Mouse (Mus musculus) ES-E14 (cell line): ENCODE data around the gene 2310011J03Rik. TPM values are rescaled to one million over a fixed set of nuclear protein-coding genes. Genes with fewer than 3 reads are reported as not detected.

Experiments
- DNase-seq: peaks from one replicate; pipeline ENCODE4 v3.0.0-alpha.2; 2013; ENCODE audit warnings: low read depth, low spot score
- H3K27ac ChIP-seq: 2 replicates; pipeline ENCODE4 v1.5.1; 2012; ENCODE audit warnings: low read depth, mild to moderate bottlenecking, low read length, moderate library complexity, mixed read lengths; ENCODE audit not compliant: poor library complexity, insufficient read depth, severe bottlenecking
- H3K36me3 ChIP-seq: 2 replicates; pipeline ENCODE4 v1.6.1; 2012; ENCODE audit warnings: mild to moderate bottlenecking, low read length, moderate library complexity, mixed read lengths; ENCODE audit not compliant: control insufficient read depth, poor library complexity, insufficient read depth, severe bottlenecking
- H3K4me1 ChIP-seq, 2 experiments: fragments of 150-350 bp in 1 of 2; sonication (generic) in 1 of 2; 2 replicates each; pipeline ENCODE4 v1.6.1; 2012; ENCODE audit warnings: low read length in 2 of 2, mild to moderate bottlenecking in 1 of 2, mixed read lengths in 1 of 2; ENCODE audit not compliant: control insufficient read depth in 2 of 2, insufficient read depth in 2 of 2, poor library complexity in 1 of 2
- H3K4me3 ChIP-seq, 2 experiments: fragments of 150-350 bp in 1 of 2; sonication (generic) in 1 of 2; 2 replicates each; pipeline ENCODE4 v1.5.1; 2012; ENCODE audit warnings: low read length in 2 of 2, low read depth in 1 of 2, mild to moderate bottlenecking in 1 of 2, mixed read lengths in 1 of 2; ENCODE audit not compliant: insufficient read depth in 1 of 2, poor library complexity in 1 of 2, severe bottlenecking in 1 of 2
- H3K9ac ChIP-seq: 2 replicates; pipeline ENCODE4 v1.6.1; 2012; ENCODE audit warnings: low read depth, mild to moderate bottlenecking, low read length, mixed read lengths; ENCODE audit not compliant: poor library complexity, insufficient read depth, severe bottlenecking
- H3K9me3 ChIP-seq: fragments of 150-350 bp; sonication (generic); 2 replicates; pipeline ENCODE4 v1.6.1; 2012; ENCODE audit warnings: low read depth, mild to moderate bottlenecking, low read length; ENCODE audit not compliant: control insufficient read depth, insufficient read depth
- CHD2 ChIP-seq: IDR thresholded peaks from 2 replicates; pipeline ENCODE4 v1.6.1; 2014; ENCODE audit warnings: mild to moderate bottlenecking, low read depth, low read length, inconsistent platforms
- HCFC1 ChIP-seq: IDR thresholded peaks from 2 replicates; pipeline ENCODE4 v1.6.1; 2012; ENCODE audit warnings: low read length, inconsistent platforms, borderline replicate concordance; ENCODE audit not compliant: insufficient read depth
- MAFK ChIP-seq: IDR thresholded peaks from 2 replicates; pipeline ENCODE4 v1.6.1; 2014; ENCODE audit warnings: mild to moderate bottlenecking, low read depth, low read length, inconsistent platforms; ENCODE audit not compliant: insufficient read depth
- ZC3H11A ChIP-seq: IDR thresholded peaks from 2 replicates; pipeline ENCODE4 v1.6.1; 2012; ENCODE audit warnings: low read depth, mild to moderate bottlenecking, inconsistent platforms, low read length, borderline replicate concordance
- ZNF384 ChIP-seq: IDR thresholded peaks from 2 replicates; pipeline ENCODE4 v1.6.1; 2012; ENCODE audit warnings: low read depth, low read length, inconsistent platforms
- in situ Hi-C, 2 experiments: fragments of 600-800 bp; cut with MboI; formaldehyde crosslinking; loops; one replicate each; pipeline ENCODE4 v1.15.1; 2025; ENCODE audit warnings: low sequenced_read_pairs in 2 of 2, inconsistent platforms in 1 of 2; ENCODE audit not compliant: unreplicated experiment in 2 of 2
- total RNA-seq: library from RNA; depleted of rRNA; stranded (reverse); fragments of 300-350 nt; gene quantifications from 2 replicates; pipeline ENCODE4 v1.2.3, GENCODE M21; 2012

2310011J03Rik gene
- total RNA-seq, 1 experiment, result 33.4 TPM

- Histone ChIP-seq H3K4me1 (peaks cover 0 to 25% of the 10 kb centered on the region in 2 experiments; a peak in 3 of 4 replicates), H3K9ac (no peak overlapping the region), H3K9me3 (no peaks in the 10 kb centered on the region), H3K4me3 (peak overlapping the region in 1 of 2 experiments; percentile 93; a peak in 1 of 4 replicates), H3K27ac (no peak overlapping the region), H3K36me3 (peaks cover 4% of the 10 kb centered on the region; the same call in 1 of the 2 replicates)
- DNase-seq, result no peak
- TF ChIP-seq CHD2 (no peak), ZC3H11A (no peak), MAFK (no peak), HCFC1 (no peak), ZNF384 (no peak)
- in situ Hi-C loops, result no loop called here
These were observed 10.6 kb upstream of the 2310011J03Rik start for GRCm38 (mm10) chr10:80330888-80331287.

- in situ Hi-C loops, result no loop called here
- Histone ChIP-seq H3K9ac (peak overlapping the region; percentile 82), H3K4me3 (peak overlapping the region; percentile 76 to 93), H3K27ac (no peak overlapping the region), H3K9me3 (no peaks in the 10 kb centered on the region), H3K36me3 (no peaks in the 10 kb centered on the region; the same call in 1 of the 2 replicates), H3K4me1 (peaks cover 0 to 21% of the 10 kb centered on the region in 2 experiments; a peak in 2 of 4 replicates)
- no peak for TF ChIP-seq ZNF384
- DNase-seq, result no peak
These were observed 9.7 kb upstream of the 2310011J03Rik start for GRCm38 (mm10) chr10:80330084-80330483.

- Histone ChIP-seq H3K9ac (peak within 1 kb of the TSS; percentile 82), H3K4me1 (peaks cover 0 to 21% of the 10 kb centered on the region in 2 experiments; a peak in 2 of 4 replicates), H3K36me3 (no peaks in the 10 kb centered on the region; the same call in 1 of the 2 replicates), H3K27ac (no peak within 1 kb of the TSS), H3K4me3 (peak within 1 kb of the TSS; percentile 76 to 93), H3K9me3 (no peaks in the 10 kb centered on the region)
- DNase-seq, result peak; percentile 100
- TF ChIP-seq ZC3H11A, result no peak
- no peak for TF ChIP-seq MAFK
- peak; percentile 67; the same call in 1 of the 2 replicates for TF ChIP-seq CHD2
- 0 out of 2 replicates have a peak, but pooled peaks have one; percentile 22 for TF ChIP-seq HCFC1
- no peak for TF ChIP-seq ZNF384
- in situ Hi-C loops, result no loop called here
These were observed 9.1 kb upstream of the 2310011J03Rik start, which contains the start of the genes Pcsk4 and Reep6 for GRCm38 (mm10) chr10:80329273-80330081. Gene Pcsk4 (minus strand): TSS chr10:80329498. Gene Reep6 (plus strand): TSS chr10:80329953.

- Histone ChIP-seq H3K4me1 (peaks cover 0 to 29% of the 10 kb centered on the region in 2 experiments; a peak in 2 of 4 replicates), H3K9me3 (no peaks in the 10 kb centered on the region), H3K36me3 (no peaks in the 10 kb centered on the region), H3K27ac (no peak overlapping the region), H3K4me3 (no peak overlapping the region), H3K9ac (no peak overlapping the region)
- no peak for DNase-seq
- in situ Hi-C loops, result no loop called here
- TF ChIP-seq CHD2, result no peak
- TF ChIP-seq MAFK, result no peak
- TF ChIP-seq ZC3H11A, result no peak
- no peak for TF ChIP-seq ZNF384
- TF ChIP-seq HCFC1, result no peak
These were observed 4.7 kb upstream of the 2310011J03Rik start for GRCm38 (mm10) chr10:80325045-80325444.
